Mouse (Mus musculus): ENCODE data around the gene Rtp3. TPM values are rescaled to one million over a fixed set of nuclear protein-coding genes. Genes with fewer than 3 reads are reported as not detected.

Rtp3 gene
- polyA plus RNA-seq, 1 experiment from 2014 or later, result not detected

DNA sequence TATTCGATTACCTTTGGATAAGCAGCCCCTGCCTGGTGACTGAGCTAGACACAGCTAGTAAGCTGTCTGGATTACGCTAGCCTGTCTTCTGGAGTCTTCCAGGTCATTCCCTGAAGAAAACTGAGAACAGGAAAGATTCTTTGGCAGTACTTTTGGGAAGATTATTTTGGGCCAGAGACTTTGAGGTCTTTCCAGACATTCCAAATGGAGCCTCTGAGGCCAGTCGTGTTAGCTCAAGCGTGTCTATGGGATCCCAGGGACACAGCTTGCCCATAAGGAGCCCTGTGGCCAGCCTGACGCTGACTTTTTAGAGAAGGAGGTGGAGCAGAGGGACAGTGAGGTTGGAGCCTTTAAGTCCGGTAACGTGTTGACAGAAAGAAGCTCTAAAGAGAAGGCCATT is 54.4 kb downstream of the Rtp3 start:
- ATAC-seq (ENCODE audit: low FRiP score), result no peak
- H3K4me3 ChIP-seq, result no peak overlapping the region
- WGBS, result 82% methylated on average over 7 of the region's 7 CpGs
- H3K9ac ChIP-seq, result no peak overlapping the region
- H3K4me2 ChIP-seq (replicated peaks), result no peak overlapping the region
- H3K9me3 ChIP-seq (replicated peaks), result no peaks in the 10 kb centered on the region
- no peaks in the 10 kb centered on the region for H3K36me3 ChIP-seq
- no peaks in the 10 kb centered on the region for H3K27me3 ChIP-seq
- H3K27ac ChIP-seq, result no peak overlapping the region
- H3K4me1 ChIP-seq, result no peaks in the 10 kb centered on the region; the same call in 1 of the 2 replicates

Other genes starting within 250 kb of the Rtp3 start
- 2.0 TPM in 2 replicates for gene Myl3, start 248.7 kb downstream of the Rtp3 start, polyA plus RNA-seq (2016; fragmentation: Nextera tagmentation; extraction: Ambion mirVana)
- 44.3 and 52.4 TPM in 2 replicates for gene Pth1r, start 243.4 kb downstream of the Rtp3 start, polyA plus RNA-seq (2016; fragmentation: Nextera tagmentation; extraction: Ambion mirVana)
- not detected in 2 replicates for gene Prss42, start 192.4 kb downstream of the Rtp3 start, polyA plus RNA-seq (2016; fragmentation: Nextera tagmentation; extraction: Ambion mirVana)
- not detected in 2 replicates for gene Prss44, start 176.6 kb downstream of the Rtp3 start, polyA plus RNA-seq (2016; fragmentation: Nextera tagmentation; extraction: Ambion mirVana)
- not detected in 2 replicates for gene Prss43, start 163.9 kb downstream of the Rtp3 start, polyA plus RNA-seq (2016; fragmentation: Nextera tagmentation; extraction: Ambion mirVana)
- not detected in 2 replicates for gene Prss45, start 156.0 kb downstream of the Rtp3 start, polyA plus RNA-seq (2016; fragmentation: Nextera tagmentation; extraction: Ambion mirVana)
- not detected in 2 replicates for gene Prss46, start 146.1 kb downstream of the Rtp3 start, polyA plus RNA-seq (2016; fragmentation: Nextera tagmentation; extraction: Ambion mirVana)
- 0.26 TPM in 1 of 2 replicates, not detected in the other for gene Prss50, start 132.6 kb downstream of the Rtp3 start, polyA plus RNA-seq (2016; fragmentation: Nextera tagmentation; extraction: Ambion mirVana)
- 1.5 and 1.9 TPM in 2 replicates for gene Als2cl, start 110.7 kb downstream of the Rtp3 start, polyA plus RNA-seq (2016; fragmentation: Nextera tagmentation; extraction: Ambion mirVana)
- 1.1 and 1.2 TPM in 2 replicates for gene Tmie, start 110.5 kb downstream of the Rtp3 start, polyA plus RNA-seq (2016; fragmentation: Nextera tagmentation; extraction: Ambion mirVana)
- not detected in 2 replicates for gene Fam240a, start 73.7 kb downstream of the Rtp3 start, polyA plus RNA-seq (2016; fragmentation: Nextera tagmentation; extraction: Ambion mirVana)
- not detected in 2 replicates for gene Tdgf1, start 44.4 kb downstream of the Rtp3 start, polyA plus RNA-seq (2016; fragmentation: Nextera tagmentation; extraction: Ambion mirVana)
- gene Lrrc2, start 39.0 kb downstream of the Rtp3 start, polyA plus RNA-seq (2016; fragmentation: Nextera tagmentation; extraction: Ambion mirVana), result 0.09 and 0.12 TPM in 2 replicates
- gene Ltf, start 28.7 kb upstream of the Rtp3 start, polyA plus RNA-seq (2016; fragmentation: Nextera tagmentation; extraction: Ambion mirVana), result 1.8 and 2.4 TPM in 2 replicates
- 0.97 and 1.4 TPM in 2 replicates for gene Ccrl2, start 66.9 kb upstream of the Rtp3 start, polyA plus RNA-seq (2016; fragmentation: Nextera tagmentation; extraction: Ambion mirVana)
- 50.5 and 53.7 TPM in 2 replicates for gene Lrrfip2, start 127.0 kb upstream of the Rtp3 start, polyA plus RNA-seq (2016; fragmentation: Nextera tagmentation; extraction: Ambion mirVana)